Mouse (Mus musculus) erythroblast, embryonic 14.5 days (primary cell): Measurements from ENCODE around the gene Sema4b.
A peak's percentile ranks its signal among the peaks of the same experiment; 100 is the strongest.

Experiments used
- GATA1 ChIP-seq: IDR thresholded peaks from 2 replicates; pipeline ENCODE4 v1.6.1; 2012; ENCODE audit warnings: low read length, inconsistent platforms, mixed read lengths
- TAL1 ChIP-seq: IDR thresholded peaks from 3 replicates; pipeline ENCODE4 v1.6.1; 2012; ENCODE audit warnings: low read length, inconsistent platforms, mixed read lengths

DNA sequence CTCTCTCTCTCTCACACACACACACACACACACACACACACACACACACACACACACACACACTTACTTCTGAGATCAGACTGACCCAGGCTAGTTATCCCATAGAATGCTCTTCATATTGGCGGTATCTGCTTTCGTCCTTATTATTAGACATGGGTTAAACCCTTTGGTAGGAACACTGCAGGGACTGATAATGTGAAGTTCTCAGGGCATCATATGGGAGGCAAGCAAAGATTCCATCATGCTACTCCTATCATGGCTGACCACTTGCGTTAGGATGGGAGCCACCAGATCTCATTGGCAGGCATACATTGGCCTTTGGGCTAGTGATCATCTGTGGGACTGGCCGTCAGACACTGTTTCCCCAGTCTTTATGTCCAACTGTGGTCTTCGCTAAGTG is 8.5 kb downstream of the Sema4b start:
- TF ChIP-seq GATA1 (peak; percentile 26; the same call in 1 of the 2 replicates), TAL1 (peak; percentile 31; the same call in 1 of the 3 replicates)
